Mouse (Mus musculus) C2C12 (cell line): ENCODE results near the gene Gria2.

Source experiments
- CTCF ChIP-seq: IDR thresholded peaks from one replicate; pipeline ENCODE4 v1.5.1; 2011; ENCODE audit not compliant: control insufficient read depth, insufficient read depth, insufficient read length
- MYOD1 ChIP-seq: IDR thresholded peaks from one replicate; pipeline ENCODE4 v1.6.1; 2011; ENCODE audit warnings: low read depth; ENCODE audit not compliant: control insufficient read depth, insufficient read length

- no peak for TF ChIP-seq CTCF
- no peak for TF ChIP-seq MYOD1
These were observed 51.8 kb downstream of the Gria2 start for GRCm38 (mm10) chr3:80750786-80751185.
